Mouse (Mus musculus) spleen, postnatal 4 days (tissue): ENCODE results near the gene Tmem229a.

Source experiments
- DNase-seq, 2 experiments: peaks; one replicate each; pipeline ENCODE4 v3.0.0; 2022; ENCODE audit warnings: low spot score in 2 of 2

Tmem229a gene

DNA sequence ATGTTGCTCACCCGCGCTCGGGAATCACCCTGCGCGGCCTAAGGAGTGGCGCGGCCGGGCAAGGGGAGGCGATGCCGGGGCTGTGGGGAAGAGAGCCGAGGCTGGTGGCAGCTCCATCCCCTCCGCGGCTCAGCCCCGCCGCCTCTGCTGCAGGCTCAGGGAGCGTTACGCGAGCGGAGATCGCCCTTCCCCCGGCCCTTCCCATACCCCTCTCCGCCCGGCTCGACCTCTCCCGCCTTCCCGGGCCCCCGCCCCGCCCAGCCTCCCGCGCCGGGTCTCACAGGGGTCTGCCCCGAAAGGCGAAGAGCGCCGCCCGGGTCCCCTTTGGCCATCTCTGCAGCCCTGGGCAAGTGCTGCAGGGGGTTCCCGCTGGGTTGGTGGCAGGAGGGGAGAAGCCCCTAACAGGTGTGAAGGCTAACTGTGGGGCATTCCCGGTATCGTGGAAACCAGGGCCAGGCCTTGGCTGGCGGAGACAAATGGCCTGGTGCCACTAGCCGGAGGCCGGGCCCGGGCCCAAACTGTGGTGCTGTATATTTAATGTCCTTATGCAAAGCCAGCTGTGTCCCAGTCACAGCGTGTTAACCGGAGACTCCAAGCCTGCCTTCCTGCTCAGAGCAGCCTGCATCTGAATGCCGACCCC, at the start of gene Tmem229a:
TSS of gene Tmem229a (minus strand) at position 352 of the 640 bp plus-strand sequence.
- peak in 1 of 2 experiments; percentile 63 for DNase-seq

DNA sequence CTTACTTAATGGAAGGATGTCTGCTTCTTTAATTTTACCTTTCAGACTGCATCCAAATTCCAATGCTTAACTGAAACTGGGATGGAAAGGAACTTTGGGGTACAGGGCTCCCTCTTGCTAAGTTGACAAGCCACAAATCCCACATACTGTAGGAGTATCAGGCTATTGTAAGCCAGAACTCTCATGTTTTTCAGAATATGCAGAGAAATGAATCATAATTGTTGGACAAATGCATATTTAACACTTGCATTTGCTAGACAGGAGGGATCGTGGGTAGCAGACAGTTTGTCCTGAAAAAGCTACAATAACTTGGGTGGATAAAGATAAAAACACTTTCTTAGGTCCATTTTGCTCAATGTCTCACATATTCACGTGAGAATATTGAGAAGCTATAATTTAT, 37.7 kb upstream of the Tmem229a start:
- DNase-seq: no peak

DNA sequence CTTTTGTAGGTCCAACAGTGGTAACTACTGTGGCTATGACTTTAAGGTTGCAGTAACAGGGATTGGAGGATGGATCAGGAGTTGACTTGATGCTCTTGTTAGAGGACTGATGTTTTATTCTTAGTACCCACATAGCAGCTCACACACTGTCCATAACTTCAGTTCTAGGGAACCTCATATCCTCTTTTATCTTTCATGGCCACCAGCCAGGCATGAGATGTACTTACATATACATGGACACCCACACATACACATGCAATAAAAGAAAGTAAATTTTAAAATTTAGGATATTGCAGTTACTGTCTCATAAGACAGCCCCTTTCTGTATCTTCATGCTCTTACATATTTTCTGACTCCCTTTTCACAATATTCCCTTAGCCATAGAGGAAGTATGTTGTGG, 33.7 kb upstream of the Tmem229a start:
- no peak for DNase-seq

DNA sequence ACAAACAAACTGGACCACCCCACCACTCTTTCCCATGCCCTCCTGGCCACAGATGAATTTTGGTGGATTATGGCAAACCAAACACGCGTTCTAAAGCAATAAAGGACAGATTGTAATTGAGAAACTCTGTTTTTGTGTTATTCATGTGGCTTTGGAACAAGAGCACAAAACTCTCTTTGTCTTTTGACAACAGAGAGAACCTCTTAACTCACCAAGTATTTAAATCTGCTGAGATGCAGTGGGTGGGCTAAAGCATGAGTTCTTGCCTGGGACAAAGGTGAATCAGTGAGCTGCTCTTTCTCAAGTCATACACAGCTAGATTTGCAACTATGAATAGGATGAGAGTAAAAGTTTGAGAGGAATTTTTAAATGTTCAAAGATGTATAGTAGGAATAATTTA, 20.1 kb upstream of the Tmem229a start:
- DNase-seq: no peak

DNA sequence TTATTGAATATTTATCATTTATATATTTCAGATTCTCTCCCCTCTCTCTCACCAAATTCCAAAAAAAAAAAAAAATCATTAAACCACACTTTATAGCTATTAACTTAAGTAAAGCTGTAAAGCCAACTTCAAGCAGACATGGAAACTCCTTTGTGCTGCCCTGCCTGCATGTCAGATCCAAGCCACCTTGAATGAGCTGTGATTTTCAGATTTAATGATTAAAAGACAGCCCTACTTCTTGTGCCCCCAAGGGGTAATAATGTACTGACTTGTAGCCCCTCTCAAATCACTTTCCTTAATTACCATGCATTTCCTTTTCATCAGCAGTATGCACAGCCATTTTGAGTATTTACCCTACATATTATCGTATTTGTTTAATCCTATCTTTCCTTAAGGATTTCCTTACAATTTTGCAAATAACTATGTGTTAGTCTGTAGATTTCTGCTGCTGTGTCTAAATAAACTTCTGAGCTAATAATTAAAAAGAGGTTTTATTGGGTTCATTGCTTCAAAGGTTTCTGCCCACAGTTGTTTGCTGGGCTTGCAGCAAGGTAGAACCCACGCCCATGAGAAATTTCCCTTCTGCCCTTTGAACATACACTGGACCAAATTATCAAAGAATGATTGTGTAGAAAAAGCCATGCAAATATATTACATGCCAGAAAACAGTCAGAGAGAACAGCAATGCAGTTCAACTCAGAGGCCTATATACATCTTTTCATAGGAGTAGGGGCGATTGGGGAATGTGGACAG, 12.6 kb upstream of the Tmem229a start:
- DNase-seq: no peak

DNA sequence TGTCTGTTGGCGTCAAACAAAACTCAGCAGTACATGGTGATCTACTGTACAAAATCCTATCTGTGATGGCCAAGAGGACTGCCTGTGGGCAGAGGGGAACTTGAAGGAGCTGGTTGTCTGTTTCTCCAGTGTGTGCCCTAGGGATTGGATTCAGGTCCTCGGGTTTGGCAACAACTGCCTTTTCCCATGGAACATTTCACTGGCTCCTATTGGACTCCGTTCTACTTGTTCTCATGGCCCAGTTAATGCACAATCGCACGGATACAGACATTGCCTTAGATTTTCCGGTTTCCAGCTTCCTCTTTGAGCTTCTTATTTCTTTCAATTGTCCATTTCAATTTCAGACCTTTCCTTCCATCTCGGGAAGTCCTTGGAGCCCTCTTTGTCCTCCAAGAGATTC, 11.6 kb upstream of the Tmem229a start:
- no peak for DNase-seq

DNA sequence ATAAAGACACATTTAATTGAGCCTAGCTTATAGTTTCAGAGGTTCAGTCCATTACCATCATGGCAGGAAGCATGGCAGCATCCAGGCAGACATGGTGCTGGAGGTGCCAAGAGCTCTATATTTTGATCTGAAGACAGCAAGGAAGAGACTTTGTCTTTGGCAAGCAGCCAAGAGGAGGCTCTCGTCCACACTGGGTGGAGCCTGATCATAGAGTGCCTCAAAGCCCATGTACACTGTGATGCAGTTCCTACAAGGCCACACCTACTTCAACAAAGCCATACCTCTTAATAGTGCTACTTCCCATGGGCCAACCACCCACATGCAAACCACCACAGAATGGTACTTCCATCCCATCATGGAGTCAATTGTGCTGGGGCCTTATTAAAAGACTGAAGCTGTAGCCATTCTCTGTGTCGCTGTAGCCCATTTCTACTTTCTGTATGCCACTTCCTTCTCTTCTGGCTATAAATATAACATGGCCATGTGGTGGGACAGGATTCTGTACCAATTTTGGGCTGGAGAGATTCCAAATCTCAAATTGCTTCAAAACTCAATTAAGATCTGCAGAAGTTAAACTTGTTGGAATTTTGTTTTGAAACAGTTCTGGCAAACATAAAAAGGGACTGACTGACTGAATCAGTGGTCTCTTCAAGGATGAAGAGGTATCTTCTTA, 10.0 kb upstream of the Tmem229a start:
- no peak for DNase-seq

DNA sequence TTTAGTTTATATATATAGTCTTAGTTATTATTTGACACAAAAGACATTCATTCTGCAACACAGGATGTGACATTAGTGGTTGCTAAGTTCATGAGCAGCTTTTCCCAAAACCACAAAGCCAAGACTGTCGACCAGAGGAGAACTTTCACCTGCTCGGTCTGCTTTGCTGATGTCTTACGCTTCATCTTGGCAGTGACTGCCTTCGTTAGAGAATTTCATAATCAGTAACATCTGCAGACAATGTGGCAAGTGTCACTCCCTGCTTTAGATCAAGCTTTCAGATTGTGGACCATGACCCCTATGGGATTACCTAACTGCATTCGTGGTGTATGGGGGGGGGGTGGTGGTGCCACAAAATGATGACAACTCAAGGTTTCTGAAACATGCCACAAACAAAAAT, 7.7 kb upstream of the Tmem229a start:
- no peak for DNase-seq

DNA sequence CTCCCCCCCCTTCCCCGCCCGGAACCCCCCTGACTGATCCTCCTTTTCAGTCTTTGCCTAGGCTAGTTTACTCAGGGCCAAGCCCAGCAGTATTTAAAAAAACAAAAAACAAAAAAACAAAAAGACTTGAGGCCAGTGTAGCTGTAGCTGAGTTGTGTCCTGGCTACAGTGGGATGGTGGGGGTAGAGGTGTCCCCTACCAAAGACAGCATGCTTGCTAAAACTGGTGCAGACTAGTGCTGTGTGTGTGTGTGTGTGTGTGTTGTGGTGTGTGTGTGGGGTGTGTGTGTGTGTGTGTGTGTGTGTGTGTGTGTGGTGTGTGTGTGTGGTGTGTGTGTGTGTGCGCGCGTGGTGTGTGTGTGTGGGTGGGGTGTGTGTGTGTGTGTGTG, 483 bp upstream of the Tmem229a start:
- no peak for DNase-seq

DNA sequence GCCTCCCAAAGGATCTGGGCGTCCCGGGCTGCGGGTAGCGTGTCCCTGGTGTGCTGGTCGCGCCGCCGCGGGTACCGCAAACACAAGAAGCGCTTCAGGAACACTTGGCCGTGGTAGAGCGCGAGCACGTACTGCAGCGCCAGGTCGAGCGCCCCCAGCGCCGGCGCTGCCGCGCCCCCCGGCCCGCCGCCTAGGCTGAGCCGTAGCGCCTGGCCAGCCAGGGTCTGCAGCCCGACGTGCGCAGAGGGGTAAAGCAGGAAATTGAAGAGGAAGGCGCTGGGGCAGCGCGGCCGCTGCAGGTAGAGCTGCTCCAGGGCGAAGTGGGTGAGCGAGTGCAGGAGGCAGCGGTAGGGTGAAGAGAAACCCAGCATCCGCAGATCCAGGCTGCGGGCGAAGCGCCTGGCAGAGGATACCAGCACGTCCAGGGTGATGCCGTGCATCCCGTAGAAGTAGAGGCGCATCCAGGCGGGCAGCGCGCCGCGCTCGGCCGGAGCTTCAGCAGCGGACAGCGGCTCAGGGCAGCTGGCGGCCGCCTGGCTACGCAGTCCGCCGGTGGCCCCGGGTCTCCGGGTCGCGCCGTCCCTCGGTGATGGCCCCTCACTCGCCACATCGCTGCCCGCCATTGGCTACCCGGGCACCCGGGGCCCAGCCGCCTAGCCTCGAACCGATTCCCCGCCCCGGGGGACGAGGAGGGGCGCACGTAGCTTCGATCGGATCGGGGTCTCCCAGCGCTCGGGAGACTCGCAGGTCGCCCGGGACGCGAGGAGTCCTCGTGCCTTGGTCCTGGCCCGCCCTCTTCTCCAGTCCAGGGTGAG, 759 bp downstream of the Tmem229a start:
- DNase-seq: peak in 1 of 2 experiments; percentile 62

DNA sequence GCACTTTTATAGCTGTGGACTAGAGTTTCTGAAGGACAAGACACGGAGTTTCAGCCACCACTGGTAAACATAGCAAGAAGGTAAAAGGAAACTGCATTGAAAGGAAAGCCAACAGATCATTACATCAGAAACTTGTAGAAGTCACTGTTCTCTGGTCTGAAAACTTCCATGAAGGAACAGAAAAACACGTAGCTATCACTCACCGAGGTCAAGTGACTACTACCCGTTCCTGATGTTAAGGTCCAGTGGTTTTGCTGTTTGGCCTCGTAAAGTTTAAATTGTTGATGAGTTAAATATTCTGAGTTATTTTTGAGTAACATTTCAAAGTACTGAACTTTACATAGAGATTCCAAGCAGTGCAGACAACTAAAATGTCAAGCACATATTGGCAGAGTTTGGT, 2.0 kb downstream of the Tmem229a start:
- no peak for DNase-seq

DNA sequence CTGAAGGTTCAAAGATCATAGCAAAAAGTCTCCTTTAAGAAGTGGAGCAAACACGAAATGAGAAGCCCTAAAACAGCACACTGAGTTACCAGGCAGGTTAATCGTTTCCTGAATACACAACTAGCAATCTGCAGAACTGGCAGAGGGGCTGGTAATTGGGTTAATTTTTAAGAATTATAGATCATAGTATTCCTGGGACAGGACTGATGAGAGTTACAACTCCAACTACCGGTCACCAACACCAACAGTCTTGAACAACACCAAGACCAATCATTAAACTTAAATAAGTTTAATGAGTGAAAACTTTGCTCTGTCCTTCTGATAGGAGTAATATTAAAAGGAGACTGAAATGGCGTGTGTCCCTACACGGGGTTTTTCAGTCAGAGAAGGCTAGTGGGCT, 3.8 kb downstream of the Tmem229a start:
- DNase-seq: no peak

DNA sequence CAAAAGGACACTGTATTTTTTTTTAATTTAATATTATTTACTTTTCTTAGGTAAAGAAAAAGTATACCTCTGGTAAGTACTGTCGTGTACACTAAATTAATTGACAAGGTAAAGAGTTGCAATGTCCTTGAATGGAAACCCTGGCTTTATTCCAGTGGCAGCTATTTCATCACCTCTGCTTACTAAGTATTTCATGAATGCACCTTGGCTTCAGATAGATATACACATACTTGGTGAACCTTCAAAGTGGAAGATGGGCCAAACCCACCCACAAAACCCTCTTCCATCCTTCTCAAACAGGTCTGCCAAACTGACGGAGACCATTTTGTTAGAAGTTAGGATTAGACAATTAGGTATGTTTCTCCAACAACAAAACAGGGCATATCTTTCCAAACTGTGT, 5.4 kb downstream of the Tmem229a start:
- DNase-seq: no peak

DNA sequence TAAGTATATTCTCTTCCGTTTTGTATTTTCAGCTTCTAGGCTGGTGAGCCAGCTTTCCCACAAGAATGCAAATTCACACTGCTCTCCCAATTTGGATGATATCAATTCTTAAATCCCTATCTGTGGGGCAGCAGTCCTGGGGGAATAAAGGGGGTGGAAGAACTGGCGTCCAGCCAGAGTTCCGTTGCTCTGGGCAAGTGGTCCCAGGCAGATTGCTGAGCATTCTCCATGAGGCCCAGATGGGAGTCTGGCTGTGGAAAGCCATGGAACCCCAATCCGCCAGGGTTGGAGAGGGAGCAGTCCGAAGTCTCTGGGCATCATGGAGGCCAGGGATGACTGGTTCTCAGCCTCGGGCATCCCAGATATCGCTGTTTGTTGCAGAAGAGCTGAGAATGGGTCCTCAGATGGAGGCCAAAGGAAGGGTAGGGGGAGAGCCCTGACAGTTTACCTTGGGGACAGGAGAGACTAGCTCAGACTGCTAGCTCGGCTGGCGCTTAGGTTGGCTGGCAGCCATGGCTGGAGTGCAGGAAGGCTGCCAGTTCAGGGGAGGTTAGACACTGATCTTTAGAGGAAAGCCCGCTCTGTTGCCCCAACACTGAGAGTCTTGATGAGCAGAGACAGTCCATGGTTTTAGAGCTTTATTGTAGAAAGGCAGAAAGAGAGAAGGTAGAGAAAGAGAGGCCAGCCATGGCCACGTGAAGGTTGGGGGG, 30.9 kb downstream of the Tmem229a start:
- no peak for DNase-seq

DNA sequence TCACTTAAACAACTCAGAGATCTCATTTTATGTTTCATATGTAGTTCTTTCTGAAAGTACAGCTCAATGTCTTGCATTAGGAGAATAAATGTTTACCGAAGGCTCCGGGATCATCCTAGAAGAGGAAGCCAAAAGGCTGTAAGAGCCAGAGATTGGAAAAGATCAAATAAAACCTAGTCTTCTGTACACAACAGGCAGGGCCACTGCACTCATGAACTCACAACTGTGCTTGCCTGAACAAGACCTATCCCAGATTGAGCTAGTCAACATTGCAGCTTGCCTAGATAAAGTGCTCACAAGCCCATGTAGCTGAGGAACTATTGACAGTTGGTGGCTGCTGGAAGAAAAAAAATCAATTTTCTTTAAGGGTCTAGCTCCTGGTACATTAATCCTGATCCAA, 42.5 kb downstream of the Tmem229a start:
- DNase-seq: no peak

DNA sequence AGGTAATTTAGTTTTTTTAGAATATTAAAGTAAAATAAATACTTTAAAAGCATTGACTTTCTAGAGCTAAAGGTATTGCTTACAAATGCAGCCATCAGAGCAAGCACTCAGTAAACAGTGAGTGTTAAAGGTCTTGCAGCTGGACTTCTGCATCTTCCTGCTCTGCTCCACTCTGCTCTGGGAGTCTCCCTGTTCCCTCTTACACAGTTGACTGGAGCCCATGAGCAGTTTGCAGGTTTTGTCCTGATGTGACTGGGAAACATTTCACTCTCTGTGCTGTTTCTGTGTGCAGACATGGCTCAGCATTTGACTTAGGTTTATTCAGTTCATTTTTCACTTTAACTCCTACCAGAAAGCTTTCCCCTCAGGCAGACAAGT, 45.4 kb downstream of the Tmem229a start:
- no peak for DNase-seq

DNA sequence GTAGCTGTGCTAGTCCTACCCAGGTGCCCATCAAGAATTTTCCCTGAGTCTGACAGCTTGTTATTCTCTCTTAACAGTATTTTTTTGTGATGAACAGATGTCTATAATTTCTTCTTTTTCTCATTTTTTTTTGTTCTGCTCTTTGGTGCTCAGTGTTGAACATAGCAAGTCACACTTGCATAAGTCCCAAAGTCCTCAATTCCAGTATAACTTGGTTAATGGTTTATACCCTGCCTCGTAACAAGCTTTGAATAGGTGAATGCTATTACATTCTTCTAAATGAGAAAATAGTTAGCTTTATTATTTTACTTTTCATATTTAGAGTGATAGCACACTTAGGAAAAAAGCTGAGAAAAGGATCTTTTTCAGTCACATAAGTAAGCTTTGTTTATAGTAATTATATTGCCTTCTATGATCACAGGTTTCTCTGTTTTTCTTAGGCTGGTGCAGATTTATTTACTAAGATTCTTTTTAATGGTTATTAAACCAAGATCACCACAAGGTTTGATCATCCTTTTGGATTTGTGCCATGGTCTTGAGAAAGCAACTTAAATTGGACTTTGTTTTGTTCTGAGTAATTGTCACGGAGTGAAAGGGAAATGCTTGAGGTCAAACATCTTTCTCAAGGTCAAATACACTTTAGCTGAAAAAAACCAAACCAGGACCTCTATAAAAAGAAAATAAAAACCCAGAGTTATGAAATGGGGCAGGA, 45.9 kb downstream of the Tmem229a start:
- DNase-seq: no peak

DNA sequence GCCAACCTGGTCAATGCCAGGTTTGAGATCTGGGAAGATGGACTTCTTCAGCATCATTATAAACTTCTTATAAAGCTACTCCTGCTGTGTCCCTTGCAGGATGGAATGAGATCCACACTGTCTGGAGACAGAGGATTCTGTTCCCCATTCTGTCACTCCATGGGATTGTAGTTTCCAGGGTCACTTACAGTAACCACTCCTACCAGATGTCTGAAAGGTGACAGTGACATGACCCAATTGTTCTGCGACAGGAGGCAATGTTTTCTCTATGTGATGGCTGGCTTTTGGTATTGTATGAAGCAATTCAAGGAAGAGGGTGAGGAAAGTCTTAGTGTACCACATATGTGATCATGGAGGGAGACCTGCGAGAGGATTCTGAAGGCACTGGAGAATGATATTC, 48.3 kb downstream of the Tmem229a start:
- no peak for DNase-seq

DNA sequence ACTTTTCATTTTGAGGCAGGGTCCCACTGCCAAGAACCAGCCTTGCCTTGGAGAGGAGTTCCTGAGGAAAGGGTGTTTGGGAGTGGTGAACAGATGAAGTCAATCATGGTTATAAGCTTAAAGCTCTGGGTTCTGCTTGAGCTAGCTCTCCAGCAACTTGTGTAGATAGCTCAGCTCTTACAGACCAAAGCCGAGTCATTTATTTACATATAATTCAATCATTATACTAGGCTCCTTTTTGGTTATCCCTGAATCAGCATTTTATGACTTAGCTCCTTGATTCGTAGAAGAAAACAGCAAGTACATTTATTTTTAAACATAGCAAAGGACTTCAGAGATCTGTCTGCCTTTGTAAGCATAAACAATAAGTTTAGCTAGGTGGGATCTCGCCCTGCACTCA, 51.0 kb downstream of the Tmem229a start:
- no peak for DNase-seq
